Mouse (Mus musculus) embryonic fibroblast, embryonic 13.5 days (primary cell): ENCODE results near the gene Casz1. TPM values are rescaled to one million over a fixed set of nuclear protein-coding genes. Genes with fewer than 3 reads are reported as not detected.

Experiments used
- H3K27ac ChIP-seq: 2 replicates; pipeline ENCODE4 v1.5.1; 2012; ENCODE audit warnings: low read length, control low read depth, inconsistent platforms; ENCODE audit not compliant: insufficient read depth
- H3K4me1 ChIP-seq: 2 replicates; pipeline ENCODE4 v1.6.1; 2011; ENCODE audit warnings: low read length; ENCODE audit not compliant: control insufficient read depth, insufficient read depth
- H3K4me3 ChIP-seq: 2 replicates; pipeline ENCODE4 v1.5.1; 2011; ENCODE audit warnings: mild to moderate bottlenecking, control low read depth, low read length; ENCODE audit not compliant: insufficient read depth
- CTCF ChIP-seq: IDR thresholded peaks from 2 replicates; pipeline ENCODE4 v1.5.1; 2011; ENCODE audit warnings: mild to moderate bottlenecking, control low read depth, low read length, moderate library complexity, borderline replicate concordance; ENCODE audit not compliant: insufficient read depth
- POLR2A ChIP-seq: IDR thresholded peaks from 2 replicates; pipeline ENCODE4 v1.6.1; 2011; ENCODE audit warnings: low read depth, mild to moderate bottlenecking, control low read depth, low read length, moderate library complexity
- polyA plus RNA-seq: library from polyadenylated mRNA; stranded (reverse); fragments of >200 nt; gene quantifications from 2 replicates; pipeline ENCODE4 v1.2.4, GENCODE M21; 2011; ENCODE audit warnings: low read depth; ENCODE audit not compliant: missing spikeins, insufficient read length

Gene Casz1
- polyA plus RNA-seq, 1 experiment, result not detected

- H3K4me1 ChIP-seq, result no peaks in the 10 kb centered on the region
- H3K27ac ChIP-seq, result no peak overlapping the region
- H3K4me3 ChIP-seq, result no peak overlapping the region
- no peak for TF ChIP-seq CTCF
- TF ChIP-seq POLR2A, result no peak
These were observed 32.8 kb downstream of the Casz1 start for GRCm38 (mm10) chr4:148837046-148837445.

GRCm38 (mm10) chr4:148837644-148838043 lies 33.4 kb downstream of the Casz1 start:
- Histone ChIP-seq H3K4me1 (no peaks in the 10 kb centered on the region), H3K4me3 (no peak overlapping the region), H3K27ac (no peak overlapping the region)
- TF ChIP-seq POLR2A (no peak), CTCF (no peak)

GRCm38 (mm10) chr4:148842302-148842701 lies 38.1 kb downstream of the Casz1 start:
- H3K27ac ChIP-seq, result no peak overlapping the region
- no peak overlapping the region for H3K4me3 ChIP-seq
- no peaks in the 10 kb centered on the region for H3K4me1 ChIP-seq
- TF ChIP-seq POLR2A (no peak), CTCF (no peak)

- TF ChIP-seq POLR2A (no peak), CTCF (no peak)
- H3K4me3 ChIP-seq, result no peak overlapping the region
- no peaks in the 10 kb centered on the region for H3K4me1 ChIP-seq
- H3K27ac ChIP-seq, result no peak overlapping the region
These were observed 40.7 kb downstream of the Casz1 start for GRCm38 (mm10) chr4:148844921-148845320.

- no peaks in the 10 kb centered on the region for H3K4me1 ChIP-seq
- H3K4me3 ChIP-seq, result no peak overlapping the region
- H3K27ac ChIP-seq, result no peak overlapping the region
- TF ChIP-seq POLR2A, result no peak
- TF ChIP-seq CTCF, result no peak
These were observed 42.0 kb downstream of the Casz1 start for GRCm38 (mm10) chr4:148846203-148846602.

- Histone ChIP-seq H3K27ac (no peak overlapping the region), H3K4me3 (no peak overlapping the region), H3K4me1 (no peaks in the 10 kb centered on the region)
- TF ChIP-seq CTCF, result no peak
- no peak for TF ChIP-seq POLR2A
These were observed 42.5 kb downstream of the Casz1 start for GRCm38 (mm10) chr4:148846724-148847123.

GRCm38 (mm10) chr4:148847636-148848035 lies 43.4 kb downstream of the Casz1 start:
- no peaks in the 10 kb centered on the region for H3K4me1 ChIP-seq
- no peak for TF ChIP-seq CTCF
- no peak for TF ChIP-seq POLR2A

GRCm38 (mm10) chr4:148849437-148849836 lies 45.2 kb downstream of the Casz1 start:
- Histone ChIP-seq H3K27ac (no peak overlapping the region), H3K4me1 (no peaks in the 10 kb centered on the region), H3K4me3 (no peak overlapping the region)
- TF ChIP-seq CTCF (no peak), POLR2A (no peak)

More at GRCm38 (mm10) chr4:148847636-148848035, 43.4 kb downstream of the Casz1 start:
- H3K4me3 ChIP-seq, result no peak overlapping the region
- no peak overlapping the region for H3K27ac ChIP-seq

- H3K4me3 ChIP-seq, result no peak overlapping the region
- no peak overlapping the region for H3K27ac ChIP-seq
- no peak for TF ChIP-seq POLR2A
- TF ChIP-seq CTCF, result no peak
- H3K4me1 ChIP-seq, result no peaks in the 10 kb centered on the region
These were observed 48.8 kb downstream of the Casz1 start for GRCm38 (mm10) chr4:148853057-148853456.

GRCm38 (mm10) chr4:148854093-148854492 lies 49.9 kb downstream of the Casz1 start:
- Histone ChIP-seq H3K27ac (no peak overlapping the region), H3K4me1 (no peaks in the 10 kb centered on the region), H3K4me3 (no peak overlapping the region)
- TF ChIP-seq CTCF, result no peak
- TF ChIP-seq POLR2A, result no peak

- no peak overlapping the region for H3K27ac ChIP-seq
- TF ChIP-seq CTCF (no peak), POLR2A (no peak)
- H3K4me1 ChIP-seq, result no peaks in the 10 kb centered on the region
- H3K4me3 ChIP-seq, result no peak overlapping the region
These were observed 51.3 kb downstream of the Casz1 start for GRCm38 (mm10) chr4:148855527-148855926.
